Mouse (Mus musculus): ENCODE data around the gene Slc22a23. TPM values are rescaled to one million over a fixed set of nuclear protein-coding genes. Genes with fewer than 3 reads are reported as not detected.

Slc22a23 gene
- polyA plus RNA-seq, 1 experiment from 2014 or later: 27.0 TPM

DNA sequence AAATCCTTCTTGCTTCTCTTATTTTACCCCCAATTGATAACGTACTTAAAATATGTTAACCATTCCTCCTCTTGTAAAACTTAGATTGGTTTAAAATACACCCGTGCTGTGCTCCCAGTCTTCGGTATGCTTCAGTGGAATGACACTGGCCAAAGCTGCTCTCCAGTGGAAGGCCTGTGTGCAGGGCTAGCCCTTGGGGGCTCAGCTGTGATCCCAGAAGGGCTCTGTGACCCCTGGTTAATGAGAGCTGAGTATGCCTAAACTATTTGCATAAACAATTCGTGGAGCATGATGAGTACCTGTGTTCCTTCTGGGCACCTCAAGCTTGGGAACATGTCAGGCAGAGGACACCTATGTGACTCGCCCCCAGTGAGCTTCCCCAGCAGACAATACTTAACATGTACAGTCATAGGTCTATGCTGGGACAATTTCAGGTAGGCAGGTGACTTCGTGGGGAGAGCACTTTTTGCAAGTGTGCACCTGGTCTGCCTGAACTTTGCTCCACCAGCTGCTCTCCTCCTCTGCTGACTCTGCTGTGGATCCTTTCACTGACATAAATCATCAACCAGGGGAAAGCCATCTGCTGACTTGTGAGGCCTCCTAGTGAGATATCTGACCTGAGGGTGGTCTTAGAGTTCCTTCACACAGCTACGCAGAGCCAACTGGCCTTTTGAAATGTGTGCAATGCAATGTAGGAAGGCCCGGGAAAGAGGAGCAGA is 77.9 kb downstream of the Slc22a23 start:
- 82% methylated on average over 8 of the region's 8 CpGs for WGBS
- H3K27ac ChIP-seq: no peak overlapping the region
- no peaks in the 10 kb centered on the region; the same call in 1 of the 2 replicates for H3K36me3 ChIP-seq (replicated peaks; ENCODE audit: control insufficient read depth, insufficient read depth)
- H3K9me3 ChIP-seq (ENCODE audit: control insufficient read depth, low read length): no peaks in the 10 kb centered on the region
- H3K4me2 ChIP-seq (replicated peaks): no peak overlapping the region
- no peak overlapping the region for H3K9ac ChIP-seq
- DNase-seq (ENCODE audit: low spot score): no peak
- no peak for ATAC-seq (ENCODE audit: low FRiP score)
- H3K4me3 ChIP-seq (replicated peaks; ENCODE audit: low read length): no peak overlapping the region
- H3K4me1 ChIP-seq (replicated peaks; ENCODE audit: control insufficient read depth, insufficient read depth, low read length): peaks cover 24% of the 10 kb centered on the region
- H3K27me3 ChIP-seq (ENCODE audit: control insufficient read depth, insufficient read depth, low read length): no peaks in the 10 kb centered on the region

DNA sequence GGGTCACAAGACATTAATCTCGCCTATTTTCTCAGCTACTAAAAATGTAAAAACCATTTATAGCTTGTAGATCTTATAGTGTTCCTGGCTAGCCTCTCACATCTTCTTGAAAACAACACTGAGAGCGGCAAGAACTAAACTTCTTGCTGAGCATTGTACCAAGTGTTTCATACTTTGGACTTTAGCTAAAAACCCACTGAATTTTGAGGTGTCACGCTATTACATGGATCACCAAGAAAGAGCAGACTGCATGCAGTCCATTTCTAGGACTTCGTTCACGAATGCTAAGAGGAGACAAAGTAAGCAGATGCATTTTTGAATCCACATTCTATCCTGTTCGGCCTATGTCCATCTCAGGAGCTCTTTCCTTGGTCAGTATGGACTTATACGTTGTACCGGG is 78.9 kb downstream of the Slc22a23 start:
- Histone ChIP-seq H3K9ac (no peak overlapping the region), H3K27ac (no peak overlapping the region), H3K4me2 (replicated peaks) (no peak overlapping the region), H3K36me3 (replicated peaks; ENCODE audit: control insufficient read depth, insufficient read depth) (no peaks in the 10 kb centered on the region; the same call in 1 of the 2 replicates), H3K4me1 (replicated peaks; ENCODE audit: control insufficient read depth, insufficient read depth, low read length) (peaks cover 13% of the 10 kb centered on the region), H3K4me3 (replicated peaks; ENCODE audit: low read length) (no peak overlapping the region), H3K9me3 (ENCODE audit: control insufficient read depth, low read length) (no peaks in the 10 kb centered on the region), H3K27me3 (ENCODE audit: control insufficient read depth, insufficient read depth, low read length) (no peaks in the 10 kb centered on the region)
- ATAC-seq (ENCODE audit: low FRiP score) (no peak), DNase-seq (ENCODE audit: low spot score) (no peak)
- 94% methylated on average over 8 of the region's 8 CpGs for WGBS

DNA sequence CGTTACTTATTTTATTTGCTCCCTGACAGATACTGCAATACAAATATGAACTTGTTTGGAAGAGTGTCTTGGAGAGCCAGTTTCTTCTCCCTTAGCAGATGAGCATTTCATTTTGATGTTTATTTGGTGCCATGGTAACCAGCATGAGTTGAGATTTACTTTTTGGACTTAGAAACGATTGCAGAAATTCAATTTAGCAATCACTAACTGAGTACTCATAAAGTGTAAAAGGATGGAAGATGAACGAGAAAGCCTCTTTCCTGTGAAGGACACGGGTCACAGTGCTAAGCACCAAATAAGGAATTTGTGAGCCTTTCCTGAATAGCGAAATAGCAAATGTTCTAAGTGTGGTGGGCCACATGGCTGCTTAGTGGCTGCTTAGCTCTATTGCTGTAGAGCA is 79.4 kb downstream of the Slc22a23 start:
- 77% methylated on average over 5 of the region's 5 CpGs for WGBS
- Histone ChIP-seq H3K4me3 (replicated peaks; ENCODE audit: low read length) (no peak overlapping the region), H3K9me3 (ENCODE audit: control insufficient read depth, low read length) (no peaks in the 10 kb centered on the region), H3K9ac (no peak overlapping the region), H3K27ac (no peak overlapping the region), H3K4me1 (replicated peaks; ENCODE audit: control insufficient read depth, insufficient read depth, low read length) (0 out of 2 replicates have a peak, but pooled peaks cover 11% of the 10 kb centered on the region), H3K4me2 (replicated peaks) (no peak overlapping the region), H3K36me3 (replicated peaks; ENCODE audit: control insufficient read depth, insufficient read depth) (no peaks in the 10 kb centered on the region; the same call in 1 of the 2 replicates), H3K27me3 (ENCODE audit: control insufficient read depth, insufficient read depth, low read length) (no peaks in the 10 kb centered on the region)
- DNase-seq (ENCODE audit: low spot score): no peak
- ATAC-seq (ENCODE audit: low FRiP score): no peak

DNA sequence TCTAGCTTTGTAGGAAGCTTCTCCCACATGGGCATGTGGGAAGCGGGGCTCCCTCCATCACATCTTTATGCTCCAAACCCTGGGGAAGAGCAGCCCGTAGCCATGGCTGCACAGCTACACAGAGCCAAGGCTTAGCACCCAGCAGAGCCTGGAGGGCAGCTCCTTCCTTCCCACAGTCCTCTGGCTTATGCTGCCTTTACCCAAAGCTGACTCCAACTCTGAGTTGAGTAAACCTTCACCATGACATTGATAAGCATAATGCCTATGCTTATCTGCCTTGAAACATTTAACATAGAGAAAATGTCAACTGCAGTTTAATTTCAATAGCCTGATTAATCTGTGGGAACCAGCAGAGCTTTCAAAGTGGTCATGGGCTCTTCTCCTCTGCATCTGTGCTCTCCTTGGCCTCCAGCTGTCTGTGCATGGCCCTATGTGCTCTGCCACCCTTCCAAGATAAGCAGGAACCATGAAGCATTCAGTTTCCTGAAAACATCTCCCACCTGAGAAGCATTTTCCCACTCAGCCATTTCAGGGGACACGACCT is 79.9 kb downstream of the Slc22a23 start:
- Histone ChIP-seq H3K9me3 (ENCODE audit: control insufficient read depth, low read length) (no peaks in the 10 kb centered on the region), H3K27ac (no peak overlapping the region), H3K4me3 (replicated peaks; ENCODE audit: low read length) (no peak overlapping the region), H3K4me2 (replicated peaks) (no peak overlapping the region), H3K9ac (no peak overlapping the region), H3K27me3 (ENCODE audit: control insufficient read depth, insufficient read depth, low read length) (no peaks in the 10 kb centered on the region), H3K36me3 (replicated peaks; ENCODE audit: control insufficient read depth, insufficient read depth) (no peaks in the 10 kb centered on the region; the same call in 1 of the 2 replicates), H3K4me1 (replicated peaks; ENCODE audit: control insufficient read depth, insufficient read depth, low read length) (0 out of 2 replicates have a peak, but pooled peaks cover 11% of the 10 kb centered on the region)
- WGBS: 85% methylated on average over 3 of the region's 3 CpGs
- DNase-seq (ENCODE audit: low spot score) (no peak), ATAC-seq (ENCODE audit: low FRiP score) (no peak)

DNA sequence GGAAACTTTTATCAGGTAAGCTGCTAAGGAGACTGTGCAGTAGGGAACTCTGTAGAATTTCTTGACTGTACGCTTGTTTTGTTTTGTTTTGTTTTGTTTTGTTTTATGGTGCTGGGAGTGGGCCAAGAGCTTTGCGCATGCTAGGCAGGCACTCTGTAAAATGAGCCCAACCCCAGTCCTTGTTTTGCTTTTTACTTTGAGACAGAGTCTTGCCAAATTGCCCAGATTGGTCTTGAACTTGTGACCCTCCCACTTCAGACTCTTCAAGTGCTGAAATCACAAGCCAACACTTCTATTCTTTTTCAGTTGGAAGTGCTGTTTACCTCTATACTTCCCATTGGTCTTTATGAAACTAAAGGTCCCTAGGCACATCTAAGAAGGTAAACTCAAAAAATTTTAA is 80.5 kb downstream of the Slc22a23 start:
- ATAC-seq (ENCODE audit: low FRiP score): no peak

DNA sequence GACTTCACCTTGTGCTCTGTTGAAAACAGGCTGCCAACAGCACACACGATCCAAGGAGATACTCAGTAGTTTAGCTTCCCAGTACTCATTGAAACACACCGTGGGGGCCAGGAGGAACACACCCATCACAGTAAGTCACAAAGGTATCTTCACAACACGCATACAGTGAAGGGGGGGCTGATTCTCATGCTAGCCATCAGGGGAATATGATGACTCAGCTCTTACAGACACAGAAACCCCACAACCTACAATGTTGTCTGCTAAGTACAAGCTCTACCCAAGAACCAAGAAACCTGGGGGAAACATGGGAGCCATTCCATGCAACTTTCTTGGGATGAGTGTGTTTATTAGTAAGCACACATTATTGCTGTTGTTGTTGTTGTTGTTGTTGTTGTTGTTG is 86.2 kb downstream of the Slc22a23 start:
- WGBS: 88% methylated on average over 3 of the region's 3 CpGs
- Histone ChIP-seq H3K27ac (no peak overlapping the region), H3K27me3 (ENCODE audit: control insufficient read depth, insufficient read depth, low read length) (no peaks in the 10 kb centered on the region), H3K9me3 (ENCODE audit: control insufficient read depth, low read length) (no peaks in the 10 kb centered on the region), H3K36me3 (replicated peaks; ENCODE audit: control insufficient read depth, insufficient read depth) (no peaks in the 10 kb centered on the region), H3K4me1 (replicated peaks; ENCODE audit: control insufficient read depth, insufficient read depth, low read length) (no peaks in the 10 kb centered on the region; the same call in 1 of the 2 replicates), H3K9ac (no peak overlapping the region), H3K4me3 (replicated peaks; ENCODE audit: low read length) (no peak overlapping the region), H3K4me2 (replicated peaks) (no peak overlapping the region)
- DNase-seq (ENCODE audit: low spot score) (no peak), ATAC-seq (ENCODE audit: low FRiP score) (no peak)

More for the DNA sequence above, 80.5 kb downstream of the Slc22a23 start:
- DNase-seq (ENCODE audit: low spot score): no peak
- Histone ChIP-seq H3K4me2 (replicated peaks) (no peak overlapping the region), H3K9ac (no peak overlapping the region), H3K27ac (no peak overlapping the region), H3K27me3 (ENCODE audit: control insufficient read depth, insufficient read depth, low read length) (no peaks in the 10 kb centered on the region), H3K4me3 (replicated peaks; ENCODE audit: low read length) (no peak overlapping the region), H3K9me3 (ENCODE audit: control insufficient read depth, low read length) (no peaks in the 10 kb centered on the region), H3K4me1 (replicated peaks; ENCODE audit: control insufficient read depth, insufficient read depth, low read length) (0 out of 2 replicates have a peak, but pooled peaks cover 10% of the 10 kb centered on the region), H3K36me3 (replicated peaks; ENCODE audit: control insufficient read depth, insufficient read depth) (no peaks in the 10 kb centered on the region; the same call in 1 of the 2 replicates)
- 89% methylated on average over 2 of the region's 2 CpGs for WGBS

DNA sequence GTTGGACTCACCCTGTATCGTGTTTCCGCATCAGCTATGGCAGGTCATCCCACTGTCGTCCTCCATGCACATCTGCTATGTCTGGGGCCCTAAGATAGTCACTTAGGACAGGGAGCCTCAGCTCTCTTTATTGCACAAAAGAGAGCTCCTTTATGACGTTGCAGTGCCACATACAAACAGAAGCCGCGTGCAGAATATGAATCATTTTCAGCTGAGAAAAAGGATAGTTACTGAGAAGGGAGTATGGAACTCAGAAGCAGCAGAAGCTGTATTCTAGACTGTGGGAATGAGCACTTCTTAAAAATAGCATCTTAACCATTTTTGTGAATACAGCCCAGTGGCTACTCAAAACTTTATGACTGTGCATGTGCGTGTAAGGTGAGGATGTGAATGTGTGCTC is 87.8 kb downstream of the Slc22a23 start:
- 86% methylated on average over 7 of the region's 7 CpGs for WGBS
- no peaks in the 10 kb centered on the region; the same call in 1 of the 2 replicates for H3K4me1 ChIP-seq (replicated peaks; ENCODE audit: control insufficient read depth, insufficient read depth, low read length)
- no peaks in the 10 kb centered on the region for H3K36me3 ChIP-seq (replicated peaks; ENCODE audit: control insufficient read depth, insufficient read depth)
- H3K9ac ChIP-seq: no peak overlapping the region
- DNase-seq (ENCODE audit: low spot score) (no peak), ATAC-seq (ENCODE audit: low FRiP score) (no peak)
- H3K4me3 ChIP-seq (replicated peaks; ENCODE audit: low read length): no peak overlapping the region
- no peak overlapping the region for H3K27ac ChIP-seq
- H3K27me3 ChIP-seq (ENCODE audit: control insufficient read depth, insufficient read depth, low read length): no peaks in the 10 kb centered on the region
- H3K4me2 ChIP-seq (replicated peaks): no peak overlapping the region
- H3K9me3 ChIP-seq (ENCODE audit: control insufficient read depth, low read length): no peaks in the 10 kb centered on the region

DNA sequence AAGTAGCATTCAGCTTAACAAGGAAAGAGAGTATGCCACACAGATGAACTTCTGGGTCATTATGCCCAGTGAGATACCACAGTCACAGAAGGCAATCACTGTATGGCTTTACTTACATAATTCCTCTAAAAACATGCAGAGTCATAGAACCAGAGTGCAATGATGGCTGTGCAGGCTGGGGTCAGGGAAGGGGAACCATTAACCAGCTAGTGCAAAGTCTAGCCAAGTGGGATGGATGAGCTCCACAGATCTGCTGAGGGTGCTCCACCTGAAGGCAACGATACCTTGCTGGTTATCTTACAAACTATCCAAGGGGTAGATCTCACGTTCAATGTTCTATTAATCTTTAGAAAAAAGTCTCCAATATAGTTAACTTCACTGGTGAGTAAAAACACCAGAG is 88.3 kb downstream of the Slc22a23 start:
- Histone ChIP-seq H3K27ac (no peak overlapping the region), H3K4me2 (replicated peaks) (no peak overlapping the region), H3K4me3 (replicated peaks; ENCODE audit: low read length) (no peak overlapping the region), H3K4me1 (replicated peaks; ENCODE audit: control insufficient read depth, insufficient read depth, low read length) (no peaks in the 10 kb centered on the region; the same call in 1 of the 2 replicates), H3K27me3 (ENCODE audit: control insufficient read depth, insufficient read depth, low read length) (no peaks in the 10 kb centered on the region), H3K36me3 (replicated peaks; ENCODE audit: control insufficient read depth, insufficient read depth) (no peaks in the 10 kb centered on the region), H3K9ac (no peak overlapping the region), H3K9me3 (ENCODE audit: control insufficient read depth, low read length) (no peaks in the 10 kb centered on the region)
- ATAC-seq (ENCODE audit: low FRiP score): no peak
- DNase-seq (ENCODE audit: low spot score): no peak
- WGBS: 98% methylated on average over 2 of the region's 2 CpGs

DNA sequence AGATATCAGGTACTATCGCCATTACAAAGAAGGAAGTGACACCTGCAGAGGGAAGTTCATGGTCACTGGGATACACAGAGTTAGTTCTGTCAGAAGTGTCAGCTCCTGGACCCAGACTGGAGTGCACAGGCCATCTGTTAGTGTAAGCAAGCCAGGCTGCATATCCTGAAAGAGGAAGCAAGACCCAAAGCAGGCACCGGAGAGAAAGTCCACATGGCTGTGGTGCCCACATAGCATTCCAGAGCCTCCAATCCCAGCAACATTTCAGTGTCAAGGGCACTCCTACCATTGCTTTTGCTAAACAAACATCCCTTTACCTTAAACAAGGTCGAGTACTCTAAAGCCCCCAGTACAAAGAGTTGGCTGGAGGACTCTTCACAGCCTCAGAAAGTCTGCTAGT is 89.7 kb downstream of the Slc22a23 start:
- no peak overlapping the region for H3K4me3 ChIP-seq (replicated peaks; ENCODE audit: low read length)
- 83% methylated on average over 3 of the region's 3 CpGs for WGBS
- ATAC-seq (ENCODE audit: low FRiP score) (no peak), DNase-seq (ENCODE audit: low spot score) (no peak)
- H3K9me3 ChIP-seq (ENCODE audit: control insufficient read depth, low read length): no peaks in the 10 kb centered on the region
- H3K9ac ChIP-seq: no peak overlapping the region
- H3K36me3 ChIP-seq (replicated peaks; ENCODE audit: control insufficient read depth, insufficient read depth): no peaks in the 10 kb centered on the region
- H3K4me2 ChIP-seq (replicated peaks): no peak overlapping the region
- H3K27me3 ChIP-seq (ENCODE audit: control insufficient read depth, insufficient read depth, low read length): no peaks in the 10 kb centered on the region
- no peak overlapping the region for H3K27ac ChIP-seq
- H3K4me1 ChIP-seq (replicated peaks; ENCODE audit: control insufficient read depth, insufficient read depth, low read length): no peaks in the 10 kb centered on the region; the same call in 1 of the 2 replicates
